18 mouse cellular contexts compared by ENCODE assay signal in the genomic region with DNA sequence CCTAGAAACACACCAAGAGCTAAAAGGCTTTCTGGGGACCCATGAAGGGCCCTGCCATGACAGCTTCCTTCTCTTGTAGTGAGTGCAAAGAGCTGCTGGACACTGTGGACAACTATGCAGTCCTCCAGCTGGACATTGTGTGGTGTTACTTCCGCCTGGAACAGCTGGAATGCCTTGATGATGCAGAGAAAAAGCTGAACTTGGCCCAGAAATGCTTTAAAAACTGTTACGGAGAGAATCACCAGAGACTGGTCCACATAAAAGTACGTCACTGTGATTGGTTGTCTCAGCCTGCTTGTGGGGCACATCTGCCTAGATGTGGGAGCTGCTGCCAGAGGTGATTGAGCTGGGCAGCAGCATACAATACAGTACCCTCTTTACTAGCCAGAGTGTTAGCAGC. TPM values are rescaled to one million over a fixed set of nuclear protein-coding genes. Genes with fewer than 3 reads are reported as not detected.
DNase-seq lines count a peak whose midpoint lies in the region; ATAC-seq and TF ChIP-seq lines count a peak whose summit lies in the region.
"Had no signal": no experiment of that assay in that cellular context is flagged by ENCODE, and none has a peak within 500 bp of the region (broad histone marks: within the 10 kb centered on the region; RNA-seq: fewer than 3 reads in every experiment).

No protein-coding gene starts in this region.

- H3K27ac ChIP-seq in heart, postnatal 0 days (ENCODE audit: low read depth): peak overlapping the region; percentile 55
- no peak overlapping the region for H3K27ac ChIP-seq in heart, embryonic 11.5 days (ENCODE audit: low read depth, low read length)
- H3K27ac ChIP-seq in kidney, postnatal 0 days: peak overlapping the region; percentile 62; the same call in 1 of the 2 replicates
- peak overlapping the region; percentile 14; the same call in 1 of the 2 replicates for H3K27ac ChIP-seq in midbrain, embryonic 14.5 days (replicated peaks; ENCODE audit: low read depth, low read length)
- no peak overlapping the region for H3K27ac ChIP-seq in midbrain, embryonic 15.5 days
- no peak overlapping the region for H3K27ac ChIP-seq in embryonic facial prominence, embryonic 10.5 days (replicated peaks)
- H3K27ac ChIP-seq: forebrain, embryonic 13.5 days; limb, embryonic 10.5 days; liver, embryonic 13.5 days had no signal

- no peaks in the 10 kb centered on the region for H3K4me1 ChIP-seq in heart, postnatal 0 days (ENCODE audit: control insufficient read depth, insufficient read depth)
- H3K4me1 ChIP-seq in heart, embryonic 11.5 days (ENCODE audit: control insufficient read depth, insufficient read depth, low read length): no peaks in the 10 kb centered on the region
- H3K4me1 ChIP-seq in kidney, postnatal 0 days (replicated peaks; ENCODE audit: insufficient read depth, low read length): no peaks in the 10 kb centered on the region
- H3K4me1 ChIP-seq in midbrain, embryonic 14.5 days (ENCODE audit: control insufficient read depth, insufficient read depth, low read length): no peaks in the 10 kb centered on the region
- no peaks in the 10 kb centered on the region for H3K4me1 ChIP-seq in midbrain, embryonic 15.5 days
- no peaks in the 10 kb centered on the region for H3K4me1 ChIP-seq in embryonic facial prominence, embryonic 10.5 days
- H3K4me1 ChIP-seq: forebrain, embryonic 13.5 days; limb, embryonic 10.5 days; liver, embryonic 13.5 days had no signal

- TF ChIP-seq CTCF in heart, postnatal 0 days (IDR thresholded peaks at IDR 0.05; ENCODE audit: low read depth): no peak
- TF ChIP-seq CTCF in kidney, postnatal 0 days (IDR thresholded peaks at IDR 0.05; ENCODE audit: low read depth): no peak

- H3K4me3 ChIP-seq in heart, postnatal 0 days (ENCODE audit: low read depth, low read length): no peak overlapping the region
- H3K4me3 ChIP-seq in heart, embryonic 11.5 days (ENCODE audit: low read depth, low read length): no peak overlapping the region
- no peak overlapping the region for H3K4me3 ChIP-seq in kidney, postnatal 0 days (replicated peaks; ENCODE audit: low read depth, low read length)
- H3K4me3 ChIP-seq in midbrain, embryonic 14.5 days (replicated peaks; ENCODE audit: low read depth, low read length): no peak overlapping the region
- no peak overlapping the region for H3K4me3 ChIP-seq in midbrain, embryonic 15.5 days
- no peak overlapping the region for H3K4me3 ChIP-seq in embryonic facial prominence, embryonic 10.5 days
- H3K4me3 ChIP-seq: forebrain, embryonic 13.5 days; limb, embryonic 10.5 days; liver, embryonic 13.5 days had no signal

- peaks cover 89% of the 10 kb centered on the region for H3K36me3 ChIP-seq in heart, postnatal 0 days (replicated peaks; ENCODE audit: control insufficient read depth, insufficient read depth, low read length)
- H3K36me3 ChIP-seq in heart, embryonic 11.5 days (ENCODE audit: control insufficient read depth, insufficient read depth, low read length): peaks cover 47% of the 10 kb centered on the region
- H3K36me3 ChIP-seq in kidney, postnatal 0 days (ENCODE audit: insufficient read depth, low read length): peaks cover 77% of the 10 kb centered on the region
- peaks cover 94% of the 10 kb centered on the region for H3K36me3 ChIP-seq in midbrain, embryonic 14.5 days (ENCODE audit: control insufficient read depth, insufficient read depth, low read length)
- H3K36me3 ChIP-seq in midbrain, embryonic 15.5 days (replicated peaks): peaks cover 63% of the 10 kb centered on the region
- H3K36me3 ChIP-seq in embryonic facial prominence, embryonic 10.5 days (replicated peaks): peaks cover 98% of the 10 kb centered on the region

- WGBS in heart, postnatal 0 days: 77% methylated on average over 3 of the region's 3 CpGs
- WGBS in heart, embryonic 11.5 days (ENCODE audit: insufficient replicate concordance): 92% methylated on average over 3 of the region's 3 CpGs
- WGBS in kidney, postnatal 0 days: 75% methylated on average over 3 of the region's 3 CpGs
- 86% methylated on average over 3 of the region's 3 CpGs for WGBS in midbrain, embryonic 14.5 days
- WGBS in midbrain, embryonic 15.5 days: 85% methylated on average over 3 of the region's 3 CpGs
- 90% methylated on average over 3 of the region's 3 CpGs for WGBS in embryonic facial prominence, embryonic 10.5 days

- no peak overlapping the region for H3K9ac ChIP-seq in heart, postnatal 0 days (replicated peaks; ENCODE audit: low read depth, low read length)
- no peak overlapping the region for H3K9ac ChIP-seq in heart, embryonic 11.5 days (ENCODE audit: low read depth, low read length)
- H3K9ac ChIP-seq in kidney, postnatal 0 days (ENCODE audit: low read depth, low read length): no peak overlapping the region
- no peak overlapping the region for H3K9ac ChIP-seq in midbrain, embryonic 14.5 days (replicated peaks; ENCODE audit: low read length)
- H3K9ac ChIP-seq in midbrain, embryonic 15.5 days: no peak overlapping the region
- H3K9ac ChIP-seq: forebrain, embryonic 13.5 days; liver, embryonic 13.5 days had no signal

- no peaks in the 10 kb centered on the region for H3K9me3 ChIP-seq in heart, postnatal 0 days (replicated peaks; ENCODE audit: control insufficient read depth, low read length)
- no peaks in the 10 kb centered on the region for H3K9me3 ChIP-seq in heart, embryonic 11.5 days (replicated peaks; ENCODE audit: control insufficient read depth, low read length)
- no peaks in the 10 kb centered on the region for H3K9me3 ChIP-seq in kidney, postnatal 0 days (replicated peaks; ENCODE audit: low read length)
- H3K9me3 ChIP-seq in midbrain, embryonic 14.5 days (ENCODE audit: control insufficient read depth, low read length): no peaks in the 10 kb centered on the region
- no peaks in the 10 kb centered on the region for H3K9me3 ChIP-seq in midbrain, embryonic 15.5 days
- no peaks in the 10 kb centered on the region for H3K9me3 ChIP-seq in embryonic facial prominence, embryonic 10.5 days
- H3K9me3 ChIP-seq: forebrain, embryonic 13.5 days; limb, embryonic 10.5 days; liver, embryonic 13.5 days had no signal

- H3K4me2 ChIP-seq in heart, postnatal 0 days (ENCODE audit: low read depth, low read length): no peak overlapping the region
- no peak overlapping the region for H3K4me2 ChIP-seq in heart, embryonic 11.5 days
- H3K4me2 ChIP-seq in kidney, postnatal 0 days (ENCODE audit: low read length): no peak overlapping the region
- H3K4me2 ChIP-seq in midbrain, embryonic 14.5 days (ENCODE audit: low read length): no peak overlapping the region
- H3K4me2 ChIP-seq in midbrain, embryonic 15.5 days: no peak overlapping the region
- H3K4me2 ChIP-seq: forebrain, embryonic 13.5 days; liver, embryonic 13.5 days had no signal

- TF ChIP-seq EP300 in heart, postnatal 0 days (IDR thresholded peaks at IDR 0.05; ENCODE audit: low read depth): no peak

- peak; percentile 24 for DNase-seq in heart, postnatal 0 days (ENCODE audit: low spot score)
- peak; percentile 75 for DNase-seq in kidney, postnatal 0 days (ENCODE audit: low spot score)
- no peak for DNase-seq in kidney, postnatal 25 days
- DNase-seq in midbrain, embryonic 14.5 days: no peak
- DNase-seq in ovary, adult 18-20 months (ENCODE audit: low spot score): no peak
- DNase-seq in embryonic facial prominence, embryonic 10.5 days (ENCODE audit: low spot score): no peak
- DNase-seq: adrenal gland, postnatal 36 days; cerebellum, adult 9-11 months; liver, embryonic 13.5 days; right cerebral cortex, postnatal 14 days; thymus, postnatal 4 days had no signal

- H3K27me3 ChIP-seq in heart, postnatal 0 days (ENCODE audit: control insufficient read depth, insufficient read depth, low read length): no peaks in the 10 kb centered on the region
- no peaks in the 10 kb centered on the region for H3K27me3 ChIP-seq in heart, embryonic 11.5 days (ENCODE audit: control insufficient read depth, insufficient read depth, low read length)
- no peaks in the 10 kb centered on the region for H3K27me3 ChIP-seq in kidney, postnatal 0 days (ENCODE audit: insufficient read depth, low read length)
- H3K27me3 ChIP-seq in midbrain, embryonic 14.5 days (ENCODE audit: control insufficient read depth, insufficient read depth, low read length): no peaks in the 10 kb centered on the region
- no peaks in the 10 kb centered on the region for H3K27me3 ChIP-seq in midbrain, embryonic 15.5 days (replicated peaks)
- no peaks in the 10 kb centered on the region for H3K27me3 ChIP-seq in embryonic facial prominence, embryonic 10.5 days (replicated peaks; ENCODE audit: low read depth, poor library complexity, severe bottlenecking)
- H3K27me3 ChIP-seq: forebrain, embryonic 13.5 days; liver, embryonic 13.5 days had no signal

- ATAC-seq in heart, postnatal 0 days (ENCODE audit: insufficient read depth, low read depth): peak; percentile 57; the same call in 1 of the 2 replicates
- ATAC-seq in heart, embryonic 11.5 days (replicated peaks; ENCODE audit: insufficient number of reproducible peaks, low FRiP score, low TSS enrichment): no peak
- ATAC-seq in kidney, postnatal 0 days (replicated peaks; ENCODE audit: low FRiP score, low read depth): peak; percentile 41
- ATAC-seq in midbrain, embryonic 14.5 days (ENCODE audit: low FRiP score, low TSS enrichment): no peak
- no peak for ATAC-seq in midbrain, embryonic 15.5 days (replicated peaks)
- ATAC-seq: activated CD4-positive, CD25-positive, alpha-beta regulatory T cell, adult 4 months; forebrain, embryonic 13.5 days had no signal

RNA-seq across cellular contexts. Expression of gene Nub1, which starts 15.9 kb away (rescaled TPM):
- 20.4 and 25.6 TPM in 2 replicates for total RNA-seq in heart, postnatal 0 days (2014; rRNA removed; ENCODE audit: low replicate concordance)
- polyA plus RNA-seq in heart, postnatal 0 days (2015; fragmentation: Nextera tagmentation; extraction: Ambion mirVana): 19.5 and 21.3 TPM in 2 replicates
- polyA plus RNA-seq in heart, embryonic 11.5 days (2014; fragmentation: Nextera tagmentation; extraction: Ambion mirVana): 28.2 and 30.7 TPM in 2 replicates
- polyA plus RNA-seq in kidney, postnatal 0 days (2015; fragmentation: Nextera tagmentation; extraction: Ambion mirVana): 35.2 and 35.3 TPM in 2 replicates
- polyA plus RNA-seq in midbrain, embryonic 14.5 days (2014; fragmentation: Nextera tagmentation; extraction: Ambion mirVana): 42.3 and 54.1 TPM in 2 replicates
- 47.5 and 48.7 TPM in 2 replicates for polyA plus RNA-seq in midbrain, embryonic 15.5 days (2015; fragmentation: Nextera tagmentation; extraction: Ambion mirVana)
- polyA plus RNA-seq in embryonic facial prominence, embryonic 10.5 days (2016; fragmentation: Nextera tagmentation; extraction: Ambion mirVana): 27.7 and 29.5 TPM in 2 replicates

RNA-seq across cellular contexts. Expression of gene Wdr86, which starts 29.3 kb away (rescaled TPM):
- 3.4 and 5.1 TPM in 2 replicates for total RNA-seq in heart, postnatal 0 days (2014; rRNA removed; ENCODE audit: low replicate concordance)
- 2.7 and 2.8 TPM in 2 replicates for polyA plus RNA-seq in heart, postnatal 0 days (2015; fragmentation: Nextera tagmentation; extraction: Ambion mirVana)
- 11.5 and 13.6 TPM in 2 replicates for polyA plus RNA-seq in heart, embryonic 11.5 days (2014; fragmentation: Nextera tagmentation; extraction: Ambion mirVana)
- 21.3 and 21.9 TPM in 2 replicates for polyA plus RNA-seq in kidney, postnatal 0 days (2015; fragmentation: Nextera tagmentation; extraction: Ambion mirVana)
- polyA plus RNA-seq in midbrain, embryonic 14.5 days (2014; fragmentation: Nextera tagmentation; extraction: Ambion mirVana): 2.0 and 5.6 TPM in 2 replicates
- polyA plus RNA-seq in midbrain, embryonic 15.5 days (2015; fragmentation: Nextera tagmentation; extraction: Ambion mirVana): 6.7 and 8.6 TPM in 2 replicates
- polyA plus RNA-seq in embryonic facial prominence, embryonic 10.5 days (2016; fragmentation: Nextera tagmentation; extraction: Ambion mirVana): 51.1 and 58.6 TPM in 2 replicates

RNA-seq across cellular contexts. Expression of gene Crygn, which starts 56.5 kb away (rescaled TPM):
- not detected in 2 replicates for total RNA-seq in heart, postnatal 0 days (2014; rRNA removed; ENCODE audit: low replicate concordance)
- polyA plus RNA-seq in heart, postnatal 0 days (2015; fragmentation: Nextera tagmentation; extraction: Ambion mirVana): 3.5 and 3.9 TPM in 2 replicates
- 2.8 and 3.5 TPM in 2 replicates for polyA plus RNA-seq in heart, embryonic 11.5 days (2014; fragmentation: Nextera tagmentation; extraction: Ambion mirVana)
- polyA plus RNA-seq in kidney, postnatal 0 days (2015; fragmentation: Nextera tagmentation; extraction: Ambion mirVana): 5.8 and 7.1 TPM in 2 replicates
- polyA plus RNA-seq in midbrain, embryonic 14.5 days (2014; fragmentation: Nextera tagmentation; extraction: Ambion mirVana): 1.6 TPM in 1 of 2 replicates, not detected in the other
- 1.7 and 2.5 TPM in 2 replicates for polyA plus RNA-seq in midbrain, embryonic 15.5 days (2015; fragmentation: Nextera tagmentation; extraction: Ambion mirVana)
- 0.40 and 1.8 TPM in 2 replicates for polyA plus RNA-seq in embryonic facial prominence, embryonic 10.5 days (2016; fragmentation: Nextera tagmentation; extraction: Ambion mirVana)
- total RNA-seq: gastrocnemius, postnatal 4 days; left cerebral cortex, adult 18-20 months had no signal
- polyA plus RNA-seq: forebrain, embryonic 13.5 days had no signal

Comparison
In these comparisons a context has a peak if more than half of its experiments do, and no peak if none do; other contexts are left out.
1. ATAC-seq: peak in heart, postnatal 0 days (single experiment) and kidney, postnatal 0 days (single experiment); none in heart, embryonic 11.5 days (single experiment), midbrain, embryonic 14.5 days (single experiment) and midbrain, embryonic 15.5 days (single experiment).
2. DNase-seq: peak in heart, postnatal 0 days (single experiment) and kidney, postnatal 0 days (single experiment); none in kidney, postnatal 25 days (0 of 2), midbrain, embryonic 14.5 days (single experiment), ovary, adult 18-20 months (single experiment) and embryonic facial prominence, embryonic 10.5 days (single experiment).
3. H3K27ac ChIP-seq: peak in heart, postnatal 0 days (single experiment), kidney, postnatal 0 days (single experiment) and midbrain, embryonic 14.5 days (single experiment); none in heart, embryonic 11.5 days (single experiment), midbrain, embryonic 15.5 days (single experiment) and embryonic facial prominence, embryonic 10.5 days (single experiment).